Mouse (Mus musculus): ENCODE measurements around the gene Olfr490. TPM values are rescaled to one million over a fixed set of nuclear protein-coding genes. Genes with fewer than 3 reads are reported as not detected.

Gene Olfr490
- not detected in 2 replicates for polyA plus RNA-seq (2015; fragmentation: Nextera tagmentation; extraction: Ambion mirVana)

DNA sequence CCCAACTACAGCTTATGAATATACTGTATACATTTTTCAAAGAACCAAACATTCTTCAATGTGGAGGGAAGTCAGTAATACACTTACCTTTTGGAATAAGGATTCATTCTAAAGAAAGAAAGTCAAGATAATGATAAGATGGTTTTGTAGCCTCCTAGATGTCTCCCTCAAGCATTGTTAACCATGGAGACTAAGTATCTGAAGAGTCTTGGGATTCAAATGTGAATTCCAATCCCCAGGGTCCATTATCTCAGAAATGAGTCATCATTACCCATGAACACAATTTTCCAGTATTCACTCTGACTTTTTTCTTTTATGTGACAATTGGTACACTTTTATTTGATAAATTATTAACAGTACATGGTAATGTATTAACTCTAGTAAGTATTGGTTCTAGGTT lies at the start of gene Olfr490:
Gene Olfr490 (minus strand): TSS at position 101 of the 400 bp plus-strand sequence.
- Histone ChIP-seq H3K27me3 (no peaks in the 10 kb centered on the region), H3K4me3 (replicated peaks) (no peak within 1 kb of the TSS), H3K4me1 (no peaks in the 10 kb centered on the region), H3K4me2 (no peak within 1 kb of the TSS), H3K9ac (no peak within 1 kb of the TSS), H3K27ac (no peak within 1 kb of the TSS), H3K9me3 (replicated peaks) (no peaks in the 10 kb centered on the region), H3K36me3 (no peaks in the 10 kb centered on the region)
- no peak for ATAC-seq (replicated peaks; ENCODE audit: low FRiP score)

DNA sequence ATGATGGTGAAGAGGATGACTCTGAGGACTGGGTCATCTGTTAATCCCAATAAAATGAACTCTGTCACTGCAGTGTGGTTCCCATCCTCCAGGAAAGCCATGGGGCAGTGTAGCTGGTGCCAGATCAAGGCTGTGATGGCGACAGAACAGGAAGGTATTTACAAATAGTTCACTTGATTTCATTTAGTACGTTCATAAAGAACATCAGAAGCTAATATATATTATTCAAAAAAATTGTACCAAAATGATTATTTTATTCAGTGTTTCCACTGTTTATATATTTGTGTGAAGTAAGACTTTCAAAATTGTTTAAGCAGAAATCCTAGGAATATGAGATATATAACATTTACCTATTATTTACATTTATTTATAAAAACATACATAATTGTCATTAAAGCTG lies 34.8 kb upstream of the Olfr490 start, which contains the start of gene Olfr492:
Gene Olfr492 (minus strand): TSS at position 101 of the 400 bp plus-strand sequence.
- H3K9me3 ChIP-seq (replicated peaks) = no peaks in the 10 kb centered on the region
- H3K4me3 ChIP-seq (replicated peaks) = no peak within 1 kb of the TSS
- no peak within 1 kb of the TSS for H3K4me2 ChIP-seq
- H3K36me3 ChIP-seq = no peaks in the 10 kb centered on the region
- H3K4me1 ChIP-seq = no peaks in the 10 kb centered on the region
- 76% methylated on average over 2 of the region's 2 CpGs for WGBS
- H3K9ac ChIP-seq = no peak within 1 kb of the TSS
- H3K27me3 ChIP-seq = no peaks in the 10 kb centered on the region
- H3K27ac ChIP-seq = no peak within 1 kb of the TSS
- no peak for ATAC-seq (replicated peaks; ENCODE audit: low FRiP score)

DNA sequence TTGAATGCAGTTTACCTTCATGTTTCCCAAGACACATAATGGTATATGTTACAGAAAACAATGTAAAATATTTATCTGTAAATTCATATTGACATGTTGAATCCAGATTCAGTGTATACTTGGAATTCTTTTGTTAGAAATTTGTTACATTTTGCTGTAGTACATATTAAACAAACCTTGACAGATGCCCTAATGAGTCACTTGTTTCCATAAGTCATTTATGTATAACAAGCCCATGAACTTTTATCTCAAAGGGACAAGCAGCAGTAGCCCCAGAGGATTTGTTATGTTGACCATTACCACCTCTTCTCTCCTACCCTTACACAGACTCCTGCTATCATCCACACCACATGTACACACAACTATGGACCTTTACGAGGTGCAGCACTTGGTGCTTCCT lies 24.4 kb upstream of the Olfr490 start, which contains the start of gene Olfr491:
Gene Olfr491 (plus strand): TSS at position 301 of the 400 bp plus-strand sequence.
- Histone ChIP-seq H3K4me1 (no peaks in the 10 kb centered on the region), H3K4me3 (replicated peaks) (no peak within 1 kb of the TSS), H3K9me3 (replicated peaks) (no peaks in the 10 kb centered on the region), H3K27ac (no peak within 1 kb of the TSS), H3K27me3 (no peaks in the 10 kb centered on the region), H3K36me3 (no peaks in the 10 kb centered on the region), H3K4me2 (no peak within 1 kb of the TSS), H3K9ac (no peak within 1 kb of the TSS)
- 70% methylated on average over 1 of the region's 1 CpGs for WGBS
- no peak for ATAC-seq (replicated peaks; ENCODE audit: low FRiP score)

DNA sequence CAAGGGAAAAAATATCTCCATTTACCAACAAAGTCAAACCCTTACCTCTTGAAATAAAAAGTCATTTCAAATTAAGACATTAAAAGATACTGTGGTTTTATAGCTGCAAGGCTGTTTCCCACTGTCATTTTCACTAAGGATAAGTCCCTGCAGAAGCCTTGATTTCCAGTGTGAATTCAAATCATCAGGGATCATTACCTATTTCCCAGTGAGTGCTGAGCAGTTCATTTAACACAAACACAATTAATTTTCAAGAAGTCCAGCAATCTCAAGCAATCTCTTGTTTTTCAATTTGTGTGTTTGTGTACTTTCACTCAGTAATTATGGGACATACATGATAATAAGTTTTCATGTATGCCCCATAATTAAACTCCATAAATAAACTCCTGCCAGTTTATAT lies 30.5 kb downstream of the Olfr490 start, which contains the start of gene Olfr488:
Gene Olfr488 (minus strand): TSS at position 101 of the 400 bp plus-strand sequence.
- no peaks in the 10 kb centered on the region for H3K27me3 ChIP-seq
- no peak within 1 kb of the TSS for H3K4me2 ChIP-seq
- no peak for ATAC-seq (replicated peaks; ENCODE audit: low FRiP score)
- no peak within 1 kb of the TSS for H3K4me3 ChIP-seq (replicated peaks)
- no peak within 1 kb of the TSS for H3K27ac ChIP-seq
- H3K4me1 ChIP-seq = no peaks in the 10 kb centered on the region
- H3K36me3 ChIP-seq = no peaks in the 10 kb centered on the region
- no peaks in the 10 kb centered on the region for H3K9me3 ChIP-seq (replicated peaks)
- no peak within 1 kb of the TSS for H3K9ac ChIP-seq

Other genes starting within 250 kb of the Olfr490 start
- gene Olfr479, start 238.2 kb downstream of the Olfr490 start, polyA plus RNA-seq (2015; fragmentation: Nextera tagmentation; extraction: Ambion mirVana) = not detected in 2 replicates
- gene Olfr480, start 221.6 kb downstream of the Olfr490 start, polyA plus RNA-seq (2015; fragmentation: Nextera tagmentation; extraction: Ambion mirVana) = not detected in 2 replicates
- not detected in 2 replicates for gene Olfr481, start 209.1 kb downstream of the Olfr490 start, polyA plus RNA-seq (2015; fragmentation: Nextera tagmentation; extraction: Ambion mirVana)
- gene Olfr482, start 191.3 kb downstream of the Olfr490 start, polyA plus RNA-seq (2015; fragmentation: Nextera tagmentation; extraction: Ambion mirVana) = 0.06 TPM in 1 of 2 replicates, not detected in the other
- gene Olfr483, start 188.1 kb downstream of the Olfr490 start, polyA plus RNA-seq (2015; fragmentation: Nextera tagmentation; extraction: Ambion mirVana) = not detected in 2 replicates
- gene Olfr484, start 161.5 kb downstream of the Olfr490 start, polyA plus RNA-seq (2015; fragmentation: Nextera tagmentation; extraction: Ambion mirVana) = not detected in 2 replicates
- not detected in 2 replicates for gene Olfr485, start 129.1 kb downstream of the Olfr490 start, polyA plus RNA-seq (2015; fragmentation: Nextera tagmentation; extraction: Ambion mirVana)
- not detected in 2 replicates for gene Olfr486, start 116.2 kb downstream of the Olfr490 start, polyA plus RNA-seq (2015; fragmentation: Nextera tagmentation; extraction: Ambion mirVana)
- not detected in 2 replicates for gene Olfr487, start 74.3 kb downstream of the Olfr490 start, polyA plus RNA-seq (2015; fragmentation: Nextera tagmentation; extraction: Ambion mirVana)
- not detected in 2 replicates for gene Olfr488, start 30.6 kb downstream of the Olfr490 start, polyA plus RNA-seq (2015; fragmentation: Nextera tagmentation; extraction: Ambion mirVana)
- not detected in 2 replicates for gene Olfr491, start 24.5 kb upstream of the Olfr490 start, polyA plus RNA-seq (2015; fragmentation: Nextera tagmentation; extraction: Ambion mirVana)
- not detected in 2 replicates for gene Olfr492, start 34.7 kb upstream of the Olfr490 start, polyA plus RNA-seq (2015; fragmentation: Nextera tagmentation; extraction: Ambion mirVana)
- gene Olfr493, start 58.0 kb upstream of the Olfr490 start, polyA plus RNA-seq (2015; fragmentation: Nextera tagmentation; extraction: Ambion mirVana) = not detected in 2 replicates
- gene Olfr494, start 76.4 kb upstream of the Olfr490 start, polyA plus RNA-seq (2015; fragmentation: Nextera tagmentation; extraction: Ambion mirVana) = not detected in 2 replicates
- gene Olfr495, start 104.2 kb upstream of the Olfr490 start, polyA plus RNA-seq (2015; fragmentation: Nextera tagmentation; extraction: Ambion mirVana) = not detected in 2 replicates
- not detected in 2 replicates for gene Olfr497, start 131.5 kb upstream of the Olfr490 start, polyA plus RNA-seq (2015; fragmentation: Nextera tagmentation; extraction: Ambion mirVana)
- gene Olfr498, start 176.4 kb upstream of the Olfr490 start, polyA plus RNA-seq (2015; fragmentation: Nextera tagmentation; extraction: Ambion mirVana) = not detected in 2 replicates
- gene Olfr502, start 236.1 kb upstream of the Olfr490 start, polyA plus RNA-seq (2015; fragmentation: Nextera tagmentation; extraction: Ambion mirVana) = not detected in 2 replicates